Mouse (Mus musculus) kidney, postnatal 4 days (tissue): ENCODE measurements around the gene Vip.
A peak's percentile ranks its signal among the peaks of the same experiment; 100 is the strongest.

Experiments used
- DNase-seq, 2 experiments: peaks; one replicate each; pipeline ENCODE4 v3.0.0; 2021; ENCODE audit warnings: mixed read lengths in 2 of 2

Vip gene

GRCm38 (mm10) chr10:5639112-5639511, at the start of gene Vip:
Gene Vip (plus strand): TSS chr10:5639218.
- peak; percentile 83 for DNase-seq

- no peak for DNase-seq
These were observed 48.0 kb upstream of the Vip start for GRCm38 (mm10) chr10:5591061-5591460.

- peak in 1 of 2 experiments; percentile 15 for DNase-seq
These were observed 47.0 kb upstream of the Vip start for GRCm38 (mm10) chr10:5591996-5592395.

- no peak for DNase-seq
These were observed 45.6 kb upstream of the Vip start, which contains the start of gene Myct1 for GRCm38 (mm10) chr10:5593464-5593863. Gene Myct1 (plus strand): TSS chr10:5593775.

GRCm38 (mm10) chr10:5594457-5594856, 44.6 kb upstream of the Vip start:
- no peak for DNase-seq

GRCm38 (mm10) chr10:5596559-5596958, 42.5 kb upstream of the Vip start:
- no peak for DNase-seq

GRCm38 (mm10) chr10:5600123-5600522, 38.9 kb upstream of the Vip start:
- peak; percentile 46 to 59 for DNase-seq

DNA sequence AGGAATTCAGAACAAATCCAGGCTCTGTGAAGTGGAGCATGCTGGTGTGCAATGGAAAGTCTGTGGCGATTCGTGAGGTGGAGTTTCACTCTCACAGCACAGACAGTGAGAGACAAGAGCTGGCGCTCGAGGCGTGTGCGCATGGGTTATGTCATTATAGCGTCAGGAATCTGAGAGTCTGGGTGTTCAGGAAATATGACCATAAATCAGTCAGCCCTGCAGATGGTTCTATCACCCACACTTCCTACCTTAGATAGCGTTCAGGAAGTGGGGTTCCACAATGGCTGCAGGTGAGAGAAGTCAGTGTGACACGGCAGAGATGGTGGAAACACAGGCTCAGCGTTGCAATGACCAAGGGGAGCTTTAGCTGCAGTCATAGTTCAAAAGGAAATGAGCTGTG, 35.5 kb upstream of the Vip start:
- DNase-seq = peak in 1 of 2 experiments; percentile 19

- peak; percentile 52 to 64 for DNase-seq
These were observed 34.6 kb upstream of the Vip start for GRCm38 (mm10) chr10:5604371-5604770.

DNA sequence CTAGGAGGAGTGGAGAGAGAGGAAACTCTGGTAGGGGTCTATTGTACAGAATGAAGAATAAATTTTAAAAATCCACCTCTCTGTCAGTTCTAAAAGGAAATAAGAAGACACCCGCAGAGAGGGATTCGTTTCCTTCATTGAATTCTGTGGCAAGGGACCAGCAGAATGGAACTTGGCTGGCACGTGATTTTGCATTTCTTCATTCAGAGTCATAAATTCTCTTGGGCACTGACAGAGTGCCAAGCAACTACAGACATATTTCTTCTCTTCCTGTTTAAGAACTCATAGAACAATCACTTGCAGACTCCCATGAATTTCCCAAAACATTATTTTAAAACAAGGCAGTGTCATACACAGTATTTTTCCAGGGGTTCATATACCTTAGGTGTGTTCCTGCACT, 30.1 kb upstream of the Vip start:
- DNase-seq = no peak

DNA sequence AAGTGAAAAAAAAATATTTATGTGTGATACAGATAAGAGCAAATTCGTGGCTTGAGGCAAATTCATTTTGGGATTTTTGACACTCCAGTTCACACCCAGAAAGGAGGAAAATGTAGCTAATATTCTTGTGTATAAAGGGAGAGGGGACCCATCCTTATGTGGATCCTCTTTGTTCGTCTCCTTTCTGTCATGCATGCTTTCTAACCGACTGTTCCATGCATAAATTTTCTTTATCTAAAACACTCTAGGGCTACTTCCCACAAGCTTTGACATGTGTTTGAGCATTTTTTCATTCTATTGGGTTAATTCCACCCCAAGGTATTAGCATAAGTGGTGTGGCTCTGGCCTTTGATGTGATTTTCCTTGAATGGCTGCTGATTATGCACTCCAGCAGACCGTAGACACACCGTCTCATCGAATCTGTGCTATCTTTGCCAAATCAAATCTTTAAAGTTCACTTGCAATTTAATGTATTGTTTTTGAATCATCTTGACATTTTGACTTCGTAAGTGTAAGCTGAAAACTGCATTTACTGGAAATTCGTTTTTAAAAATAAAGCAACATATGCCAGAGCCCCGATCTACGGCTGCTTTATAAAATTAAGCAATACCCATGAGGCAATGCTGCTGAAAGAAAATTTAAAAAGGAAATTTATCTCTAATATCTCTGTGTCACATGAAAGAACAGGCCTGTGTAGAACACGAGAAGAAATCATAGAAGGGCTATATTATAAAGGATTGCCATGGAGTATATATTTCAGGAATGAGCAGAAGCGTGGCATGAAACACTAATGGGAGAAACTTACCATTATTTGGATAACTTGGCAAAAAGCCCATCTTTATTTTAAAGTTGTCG, 23.6 kb upstream of the Vip start:
- no peak for DNase-seq

GRCm38 (mm10) chr10:5626268-5626667, 12.8 kb upstream of the Vip start:
- no peak for DNase-seq

DNA sequence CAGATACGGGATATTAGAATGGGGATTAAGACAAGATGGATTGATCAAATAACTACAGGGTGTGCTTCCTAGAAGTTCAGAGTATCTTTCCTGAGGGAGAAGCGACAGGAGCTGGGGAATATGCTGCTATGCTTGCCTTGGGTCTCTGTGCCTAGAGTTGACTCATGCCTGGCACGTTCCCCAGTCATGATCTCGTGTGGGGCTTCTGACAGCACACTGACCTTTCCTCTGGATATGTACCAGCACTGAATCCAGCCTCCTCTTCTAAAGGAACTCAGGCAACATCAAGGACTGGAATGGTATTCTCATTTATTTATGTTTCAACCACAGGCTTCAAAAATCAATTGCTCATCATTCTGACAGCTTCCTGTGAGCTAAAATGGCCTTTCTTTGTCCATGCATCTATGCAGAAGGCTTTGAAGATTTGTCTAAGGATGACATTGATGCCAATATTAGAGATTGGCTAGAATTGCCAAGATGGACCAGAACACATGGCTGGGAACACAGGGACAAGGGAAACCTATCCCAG, 5.3 kb upstream of the Vip start:
- DNase-seq = no peak

DNA sequence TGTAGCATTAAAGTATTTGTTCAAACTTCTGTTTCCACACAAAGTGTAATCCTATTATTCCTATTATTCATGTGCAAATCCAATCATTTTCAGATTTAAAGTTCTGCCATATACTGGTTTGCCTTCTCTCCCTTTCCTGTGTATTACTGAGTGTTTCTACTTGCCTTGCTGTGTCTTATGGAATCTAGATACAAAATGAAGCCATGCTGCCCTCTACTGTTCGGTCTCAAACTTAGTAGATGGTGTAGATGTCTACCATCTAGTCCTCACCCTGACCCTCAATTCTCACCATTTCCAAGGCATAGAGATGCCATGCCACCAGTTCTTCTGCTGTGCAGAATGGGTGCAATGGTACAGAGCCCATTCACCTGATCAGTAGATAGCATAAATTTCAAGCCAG, 4.7 kb upstream of the Vip start:
- peak; percentile 3 to 14 for DNase-seq

DNA sequence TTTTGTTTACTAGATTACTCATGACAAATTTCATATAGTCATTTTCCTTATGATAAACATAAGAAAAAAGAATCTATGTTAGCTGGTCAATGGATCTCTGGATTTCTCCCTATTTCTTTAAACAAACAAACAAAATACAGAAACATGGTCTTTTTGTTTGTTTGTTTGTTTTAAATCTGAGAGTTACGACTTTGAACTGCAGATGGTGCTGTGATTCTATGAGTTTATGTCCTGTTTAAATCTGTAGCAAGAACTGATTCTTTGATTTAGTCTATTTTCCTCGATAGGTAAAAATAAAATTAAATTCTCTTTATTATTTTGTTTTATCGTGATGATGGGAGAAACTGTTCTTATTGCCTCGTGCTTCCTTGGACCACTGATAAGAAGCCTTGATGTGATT, 1.7 kb upstream of the Vip start:
- DNase-seq = no peak

DNA sequence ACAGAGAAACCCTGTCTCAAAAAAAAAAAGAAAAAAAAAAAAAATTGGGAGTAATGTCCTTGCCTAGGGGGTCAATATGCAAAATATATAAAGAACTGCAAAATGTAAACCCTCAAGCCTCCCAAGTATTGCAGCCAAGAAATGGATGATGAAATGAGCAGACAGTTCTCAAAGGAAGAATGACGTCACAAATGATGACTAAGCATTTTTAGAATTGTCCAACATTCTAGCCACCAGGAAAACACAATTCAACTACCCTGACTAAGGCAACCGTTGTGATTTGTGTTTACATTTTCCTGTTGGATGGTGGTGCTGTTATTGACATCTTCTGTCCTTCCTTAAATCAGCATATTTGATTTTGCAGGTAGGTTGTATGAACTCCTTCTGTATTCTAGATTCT, 42.3 kb downstream of the Vip start:
- DNase-seq = no peak

DNA sequence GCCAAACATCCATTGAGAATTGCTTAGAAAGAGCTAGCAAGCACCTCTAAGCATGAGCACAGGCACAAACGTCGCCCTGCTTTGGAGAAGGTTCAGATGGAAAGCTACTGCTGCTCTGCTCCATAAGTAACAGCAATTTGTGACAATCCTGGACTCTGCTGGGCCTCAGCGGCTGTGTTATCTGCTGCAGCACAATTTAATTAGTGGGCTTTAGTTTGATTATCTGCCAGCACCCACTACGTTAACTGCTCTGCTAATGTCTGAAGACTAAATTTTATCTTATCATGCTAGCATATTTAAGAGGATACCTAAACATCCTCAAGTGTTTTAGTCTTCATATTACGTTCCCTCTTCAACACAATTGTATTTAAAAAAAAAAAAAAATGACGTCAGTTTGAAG, 46.6 kb downstream of the Vip start:
- DNase-seq = no peak

DNA sequence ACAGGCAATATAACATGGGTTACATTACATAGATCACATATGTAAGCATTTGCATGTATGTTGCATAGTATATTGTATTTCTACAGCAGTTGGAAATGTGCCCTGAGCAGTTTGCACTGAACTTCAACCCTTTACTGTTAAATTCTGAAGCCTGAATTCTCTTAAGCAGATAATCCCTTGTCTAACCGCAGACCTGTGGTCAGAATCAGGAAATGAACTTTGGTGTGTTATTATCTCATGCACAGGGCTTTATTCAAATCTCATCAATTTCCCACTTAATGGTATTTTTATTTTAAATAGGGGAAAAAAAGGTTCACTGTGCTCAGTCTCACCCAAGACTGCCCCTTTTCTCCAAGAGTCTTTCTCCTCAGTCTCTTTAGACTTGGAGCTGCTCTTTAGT, 55.3 kb downstream of the Vip start:
- no peak for DNase-seq
